Mouse (Mus musculus) intestine, embryonic 16.5 days (tissue): Measurements from ENCODE around the gene Spns3. TPM values are rescaled to one million over a fixed set of nuclear protein-coding genes. Genes with fewer than 3 reads are reported as not detected.
"Not testable (repeated sequence)": the region's sequence is repeated elsewhere in the genome, so short reads cannot be mapped to it uniquely, and the experiment has no call there.

Source experiments
- ATAC-seq: fragments of 200-750 bp; cut with Nextera tagmentation; 2 replicates; pipeline ENCODE4 v1.8.0; 2017; ENCODE audit warnings: moderate TSS enrichment, moderate library complexity
- H3K27ac ChIP-seq: fragments of 300-500 bp; sonication (generic); 2 replicates; pipeline ENCODE4 v1.5.1; 2014; ENCODE audit warnings: mild to moderate bottlenecking, low read length
- H3K27me3 ChIP-seq: fragments of 300-500 bp; sonication (generic); replicated peaks from 2 replicates; pipeline ENCODE4 v1.6.1; 2014; ENCODE audit warnings: low read length, control low read depth, mixed read lengths; ENCODE audit not compliant: control insufficient read depth, insufficient read depth
- H3K36me3 ChIP-seq: fragments of 300-500 bp; sonication (generic); 2 replicates; pipeline ENCODE4 v1.6.1; 2014; ENCODE audit warnings: low read length, control low read depth; ENCODE audit not compliant: control insufficient read depth, insufficient read depth
- H3K4me1 ChIP-seq: fragments of 300-500 bp; sonication (generic); 2 replicates; pipeline ENCODE4 v1.6.1; 2014; ENCODE audit warnings: low read length, control low read depth, mixed read lengths; ENCODE audit not compliant: control insufficient read depth, insufficient read depth
- H3K4me2 ChIP-seq: fragments of 300-500 bp; sonication (generic); 2 replicates; pipeline ENCODE4 v1.6.1; 2014; ENCODE audit warnings: low read depth, low read length, control low read depth
- H3K4me3 ChIP-seq: fragments of 300-500 bp; sonication (generic); 2 replicates; pipeline ENCODE4 v1.5.1; 2014; ENCODE audit warnings: mild to moderate bottlenecking, low read length
- H3K9ac ChIP-seq: fragments of 300-500 bp; sonication (generic); 2 replicates; pipeline ENCODE4 v1.6.1; 2014; ENCODE audit warnings: low read depth, low read length
- H3K9me3 ChIP-seq: fragments of 300-500 bp; sonication (generic); 2 replicates; pipeline ENCODE4 v1.6.1; 2016; ENCODE audit warnings: low read length, control low read depth; ENCODE audit not compliant: control insufficient read depth
- WGBS: fragments of 180-500 bp; shearing (Covaris S2); extraction: QIAGEN DNeasy Blood & Tissue Kit; methylation state at CpG from one replicate; pipeline ENCODE4 v1.1.7; 2014; 5-methylcytosine and 5-hydroxymethylcytosine counted together
- polyA plus RNA-seq: library from polyadenylated mRNA; unstranded; fragments of >200 nt; fragmentation: Nextera tagmentation; extraction: Ambion mirVana; gene quantifications from 2 replicates; pipeline ENCODE4 v1.2.1, GENCODE M21; 2015

Spns3 gene
- polyA plus RNA-seq, 1 experiment from 2014 or later: 3.2 TPM

DNA sequence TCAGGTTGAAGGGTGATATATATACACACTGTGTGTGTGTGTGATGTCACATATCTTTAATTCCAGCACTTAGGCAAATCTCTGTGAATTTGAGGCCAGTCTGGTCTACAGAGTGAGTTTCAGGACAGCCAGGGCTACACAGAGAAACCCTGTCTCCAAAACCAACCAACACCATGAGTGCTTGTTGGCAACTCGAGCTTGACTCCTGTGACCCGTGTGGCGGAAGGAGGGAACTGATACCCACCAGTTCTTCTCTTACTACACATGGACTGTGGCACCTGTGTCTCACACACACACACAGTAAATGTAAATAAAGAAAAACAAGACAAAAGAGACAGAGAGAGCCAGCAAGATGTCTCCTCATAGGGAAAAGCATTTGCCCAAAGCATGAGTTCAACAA, 10.4 kb upstream of the Spns3 start:
- Histone ChIP-seq H3K27ac (no peak overlapping the region), H3K36me3 (no peaks in the 10 kb centered on the region), H3K9me3 (no peaks in the 10 kb centered on the region), H3K9ac (no peak overlapping the region), H3K4me3 (no peak overlapping the region), H3K4me2 (no peak overlapping the region), H3K27me3 (no peaks in the 10 kb centered on the region), H3K4me1 (no peaks in the 10 kb centered on the region)
- WGBS: 64% methylated on average over 3 of the region's 3 CpGs
- ATAC-seq: no peak

- Histone ChIP-seq H3K27me3 (no peaks in the 10 kb centered on the region), H3K4me1 (no peaks in the 10 kb centered on the region), H3K27ac (no peak overlapping the region), H3K9ac (no peak overlapping the region), H3K9me3 (no peaks in the 10 kb centered on the region), H3K4me2 (no peak overlapping the region), H3K4me3 (no peak overlapping the region), H3K36me3 (no peaks in the 10 kb centered on the region)
- 73% methylated on average over 5 of the region's 5 CpGs for WGBS
- no peak for ATAC-seq
These were observed 7.8 kb upstream of the Spns3 start for GRCm38 (mm10) chr11:72558155-72558554.

GRCm38 (mm10) chr11:72556953-72557352, 6.6 kb upstream of the Spns3 start:
- Histone ChIP-seq H3K36me3 (no peaks in the 10 kb centered on the region), H3K9ac (no peak overlapping the region), H3K4me1 (no peaks in the 10 kb centered on the region), H3K4me3 (no peak overlapping the region), H3K27ac (no peak overlapping the region), H3K4me2 (no peak overlapping the region), H3K27me3 (no peaks in the 10 kb centered on the region), H3K9me3 (no peaks in the 10 kb centered on the region)
- 60% methylated on average over 2 of the region's 2 CpGs for WGBS
- no peak for ATAC-seq

DNA sequence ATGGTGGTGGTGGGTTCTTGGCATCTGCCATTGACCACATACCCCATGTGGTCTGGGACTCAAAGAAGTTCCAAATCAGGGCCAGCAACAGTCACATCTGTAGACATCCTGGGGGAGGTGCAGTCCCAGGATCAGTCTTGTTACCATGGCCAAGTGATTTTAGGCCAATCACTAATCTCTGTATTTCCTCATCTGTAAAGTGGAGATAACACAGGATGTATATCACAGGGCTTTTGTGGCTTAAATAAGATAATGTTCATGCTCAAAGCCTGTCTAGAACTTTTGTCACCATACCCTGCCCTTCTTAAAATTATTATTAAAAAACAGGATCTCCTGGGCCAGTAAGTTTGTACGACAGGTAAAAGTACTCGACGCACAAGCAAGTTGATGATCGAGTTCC, 6.2 kb upstream of the Spns3 start:
- Histone ChIP-seq H3K36me3 (no peaks in the 10 kb centered on the region), H3K27me3 (no peaks in the 10 kb centered on the region), H3K4me3 (no peak overlapping the region), H3K9me3 (no peaks in the 10 kb centered on the region), H3K4me1 (no peaks in the 10 kb centered on the region), H3K9ac (no peak overlapping the region), H3K4me2 (no peak overlapping the region), H3K27ac (no peak overlapping the region)
- ATAC-seq: no peak
- WGBS: 90% methylated on average over 4 of the region's 4 CpGs

GRCm38 (mm10) chr11:72551531-72552105, 1.3 kb upstream of the Spns3 start:
- ATAC-seq: no peak
- H3K27me3 ChIP-seq: no peaks in the 10 kb centered on the region
- 43% methylated on average over 7 of the region's 7 CpGs for WGBS
- H3K9me3 ChIP-seq: no peaks in the 10 kb centered on the region
- H3K4me2 ChIP-seq: no peak overlapping the region
- no peaks in the 10 kb centered on the region for H3K4me1 ChIP-seq
- no peaks in the 10 kb centered on the region for H3K36me3 ChIP-seq
- H3K4me3 ChIP-seq: no peak overlapping the region
- H3K9ac ChIP-seq: no peak overlapping the region
- H3K27ac ChIP-seq: no peak overlapping the region

- no peaks in the 10 kb centered on the region for H3K27me3 ChIP-seq
- no peak overlapping the region for H3K27ac ChIP-seq
- 77% methylated on average over 3 of the region's 3 CpGs for WGBS
- H3K9ac ChIP-seq: no peak overlapping the region
- no peaks in the 10 kb centered on the region for H3K4me1 ChIP-seq
- no peaks in the 10 kb centered on the region for H3K9me3 ChIP-seq
- no peak for ATAC-seq
- H3K4me2 ChIP-seq: no peak overlapping the region
- no peaks in the 10 kb centered on the region for H3K36me3 ChIP-seq
- H3K4me3 ChIP-seq: no peak overlapping the region
These were observed 3.1 kb downstream of the Spns3 start for GRCm38 (mm10) chr11:72547181-72547580.

GRCm38 (mm10) chr11:72544716-72545115, 5.6 kb downstream of the Spns3 start:
- Histone ChIP-seq H3K27ac (no peak overlapping the region), H3K27me3 (no peaks in the 10 kb centered on the region), H3K4me2 (no peak overlapping the region), H3K36me3 (no peaks in the 10 kb centered on the region), H3K4me3 (no peak overlapping the region), H3K9me3 (no peaks in the 10 kb centered on the region), H3K9ac (no peak overlapping the region), H3K4me1 (no peaks in the 10 kb centered on the region)
- 55% methylated on average over 7 of the region's 7 CpGs for WGBS
- no peak for ATAC-seq

GRCm38 (mm10) chr11:72543692-72544091, 6.6 kb downstream of the Spns3 start:
- H3K4me1 ChIP-seq, H3K36me3 ChIP-seq, H3K27me3 ChIP-seq, H3K9me3 ChIP-seq, H3K4me2 ChIP-seq, H3K9ac ChIP-seq, ATAC-seq, H3K4me3 ChIP-seq, H3K27ac ChIP-seq: not testable (repeated sequence)
- WGBS: 95% methylated on average over 1 of the region's 1 CpGs

DNA sequence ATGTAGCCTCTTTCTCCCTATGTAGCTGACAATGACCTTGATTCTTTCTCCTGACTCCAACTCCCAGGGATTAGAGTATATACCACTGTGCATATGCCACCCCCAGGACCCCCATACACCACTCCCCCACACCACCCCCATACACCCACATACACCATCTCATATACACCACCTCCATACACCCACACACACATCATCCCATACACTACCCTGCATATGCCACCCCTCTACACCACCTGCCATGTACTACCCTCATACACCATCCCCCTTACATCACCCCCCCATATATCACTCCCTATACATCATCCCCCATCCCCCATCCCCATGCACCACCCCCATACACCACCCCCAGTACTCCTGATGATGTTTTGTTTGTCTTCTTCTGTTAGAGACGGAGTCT, 7.7 kb downstream of the Spns3 start:
- no peak for ATAC-seq
- Histone ChIP-seq H3K4me3 (no peak overlapping the region), H3K27ac (no peak overlapping the region), H3K27me3 (no peaks in the 10 kb centered on the region), H3K4me2 (no peak overlapping the region), H3K9me3 (no peaks in the 10 kb centered on the region), H3K36me3 (no peaks in the 10 kb centered on the region), H3K4me1 (peaks cover 14% of the 10 kb centered on the region), H3K9ac (no peak overlapping the region)
- WGBS: 57% methylated on average over 1 of the region's 1 CpGs

DNA sequence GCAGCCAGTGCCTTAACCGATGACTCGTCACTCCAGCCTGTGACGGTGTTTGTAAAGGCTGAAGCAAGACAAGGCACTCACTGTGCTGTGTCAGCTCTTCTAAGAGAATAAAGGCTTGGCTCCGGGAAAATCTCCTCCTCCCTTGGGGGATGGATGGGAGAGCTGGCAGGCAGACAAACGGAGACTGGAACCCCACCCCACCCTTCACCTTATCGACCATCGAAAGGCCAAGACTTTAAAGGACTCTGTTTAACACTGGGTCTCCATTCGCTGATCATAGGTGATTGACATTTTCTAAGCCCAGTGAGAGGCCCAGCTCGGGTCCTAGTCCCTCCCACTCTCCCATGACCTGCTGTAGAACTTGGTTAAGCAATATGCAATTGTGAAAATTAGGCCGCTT, 8.4 kb downstream of the Spns3 start:
- Histone ChIP-seq H3K4me3 (no peak overlapping the region), H3K4me2 (no peak overlapping the region), H3K9me3 (no peaks in the 10 kb centered on the region), H3K4me1 (peaks cover 18% of the 10 kb centered on the region), H3K9ac (no peak overlapping the region), H3K27ac (no peak overlapping the region), H3K36me3 (no peaks in the 10 kb centered on the region), H3K27me3 (no peaks in the 10 kb centered on the region)
- ATAC-seq: no peak
- 65% methylated on average over 10 of the region's 10 CpGs for WGBS
